Mouse (Mus musculus) mouse embryonic stem cell (cell line): ENCODE data around the gene Olfr1457.

ENCODE experiments used
- in situ Hi-C, 2 experiments: fragments of 300-500 bp; cut with MboI; formaldehyde crosslinking; loops; 1 replicate in 1 of 2; 3 replicates in 1 of 2; pipeline ENCODE4 v1.14.3; 2019 to 2020; ENCODE audit warnings: low sequenced_read_pairs in 2 of 2, low pct_unique_long_range_greater_than_20kb in 1 of 2, mixed read lengths in 1 of 2; ENCODE audit not compliant: unreplicated experiment in 1 of 2

Gene Olfr1457

DNA sequence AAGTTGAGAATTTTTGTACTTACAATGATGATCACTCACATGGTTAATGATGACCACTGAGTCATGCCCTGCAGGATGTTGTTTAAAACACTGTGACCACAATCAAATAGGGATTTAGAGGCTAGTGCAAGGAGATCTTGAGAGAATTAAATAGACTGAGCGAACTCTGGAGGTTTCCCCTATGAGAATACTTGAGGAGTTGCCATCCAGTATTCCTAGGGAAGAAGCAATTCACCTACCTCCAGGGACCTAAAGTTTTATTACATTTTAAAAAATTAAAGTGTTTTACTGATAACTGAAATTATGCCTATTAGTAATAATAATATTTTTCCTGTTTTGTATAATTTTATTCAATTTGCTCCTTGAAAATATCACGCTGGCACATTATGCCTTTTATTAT lies at the start of gene Olfr1457:
TSS of gene Olfr1457 (minus strand) at position 101 of the 400 bp plus-strand sequence.
- in situ Hi-C loops, result no loop called here

DNA sequence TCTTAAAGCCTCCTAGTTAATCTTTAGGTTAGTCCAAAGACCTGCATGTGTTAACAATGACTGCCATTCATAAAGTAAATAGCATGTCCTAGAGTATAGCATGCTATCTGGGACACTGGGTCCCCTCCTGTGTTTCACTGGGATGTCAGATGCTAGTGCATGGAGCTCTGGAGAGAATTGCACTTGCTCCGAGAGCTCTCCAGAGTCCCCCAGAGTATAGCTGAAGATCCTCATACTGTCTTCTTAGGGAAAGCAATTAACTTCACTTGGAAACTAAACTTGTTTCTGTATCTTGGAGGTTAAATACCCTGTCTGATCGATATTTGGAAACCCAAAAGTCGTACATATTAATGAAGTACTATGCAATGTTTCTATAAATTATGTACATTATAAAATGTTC lies 9.0 kb upstream of the Olfr1457 start, which contains the start of gene Olfr1458:
TSS of gene Olfr1458 (minus strand) at position 101 of the 400 bp plus-strand sequence.
- in situ Hi-C loops, result no loop called here

DNA sequence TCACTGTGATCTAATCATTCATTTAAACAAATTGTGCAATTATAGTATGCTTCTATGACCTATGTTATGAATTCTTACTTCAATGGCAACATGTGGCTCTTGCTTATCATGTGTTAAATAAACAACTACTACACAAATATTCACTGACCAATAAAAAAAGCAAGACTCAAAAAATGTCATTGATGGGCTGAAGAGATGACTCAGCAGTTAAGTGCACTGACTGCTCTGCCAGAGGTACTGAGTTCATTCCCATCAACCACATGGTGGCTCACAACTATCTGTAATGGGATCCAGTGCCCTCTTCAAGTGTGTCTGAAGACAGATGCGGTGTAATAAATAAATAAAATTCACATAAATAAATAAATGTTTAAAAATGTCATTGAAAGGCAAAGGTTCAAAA lies 3.8 kb downstream of the Olfr1457 start:
- in situ Hi-C loops, result no loop called here

DNA sequence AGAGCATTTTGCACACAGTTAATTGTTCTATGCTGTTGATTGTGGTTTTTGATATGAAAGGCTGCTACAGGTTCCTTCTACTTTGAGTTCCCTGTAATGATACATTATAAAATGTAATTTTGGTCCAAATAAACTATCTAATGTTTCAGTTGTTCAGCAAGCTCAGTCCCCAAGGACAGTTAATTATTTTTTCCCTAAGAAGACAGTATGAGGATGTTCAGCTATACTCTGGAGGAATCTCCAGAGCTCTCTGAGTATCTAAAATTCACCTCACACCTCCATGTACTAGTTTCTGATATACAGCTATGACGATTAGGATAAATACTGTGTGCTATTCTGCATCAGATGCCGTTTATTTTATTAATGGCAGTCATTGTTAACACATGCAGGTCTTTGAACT lies 37.4 kb downstream of the Olfr1457 start, which contains the start of gene Olfr1454:
TSS of gene Olfr1454 (plus strand) at position 301 of the 400 bp plus-strand sequence.
- in situ Hi-C loops, result no loop called here
